ENCODE assay signal across 9 mouse cellular contexts in genomic region chr14:62492196-62492850, GRCm38 (mm10). TPM values are rescaled to one million over a fixed set of nuclear protein-coding genes. Genes with fewer than 3 reads are reported as not detected.
DNase-seq lines count a peak whose midpoint lies in the region; ATAC-seq and TF ChIP-seq lines count a peak whose summit lies in the region.
"Had no signal": no experiment of that assay in that cellular context is flagged by ENCODE, and none has a peak within 500 bp of the region (broad histone marks: within the 10 kb centered on the region; RNA-seq: fewer than 3 reads in every experiment).

No protein-coding gene starts in this region.

- peak; percentile 64; the same call in 1 of the 2 replicates for ATAC-seq in forebrain, embryonic 11.5 days (replicated peaks; ENCODE audit: low FRiP score)
- ATAC-seq in lung, embryonic 15.5 days (ENCODE audit: borderline replicate concordance, extremely low read depth, low FRiP score, low TSS enrichment), result no peak

- no peaks in the 10 kb centered on the region for H3K36me3 ChIP-seq in CH12.LX (replicated peaks in 1 of 2; ENCODE audit: control insufficient read depth in 1 of 2, insufficient read depth in 1 of 2, low read length in 1 of 2)
- no peaks in the 10 kb centered on the region for H3K36me3 ChIP-seq in forebrain, embryonic 11.5 days (ENCODE audit: control insufficient read depth, insufficient read depth, low read length)
- H3K36me3 ChIP-seq in lung, embryonic 15.5 days, result no peaks in the 10 kb centered on the region
- H3K36me3 ChIP-seq: heart, embryonic 13.5 days had no signal

- peak; percentile 81 for TF ChIP-seq RAD21 in CH12.LX (IDR thresholded peaks at IDR 0.05; ENCODE audit: low read depth, low read length)

- no peak overlapping the region for H3K9ac ChIP-seq in CH12.LX (ENCODE audit: insufficient read depth, low read depth)
- no peak overlapping the region for H3K9ac ChIP-seq in forebrain, embryonic 11.5 days (ENCODE audit: low read length)
- H3K9ac ChIP-seq in lung, embryonic 15.5 days, result no peak overlapping the region
- H3K9ac ChIP-seq: heart, embryonic 13.5 days had no signal

- in situ Hi-C loops in CH12.LX (cut with MboI; ENCODE audit: low pct_ligation_motif_present, low pct_unique_long_range_greater_than_20kb, low sequenced_read_pairs), result loop anchor here (10.0 kb wide), 1 partner anchor 482 kb away; no protein-coding TSS in a partner anchor

- peak; percentile 84 to 99 for TF ChIP-seq CTCF in CH12.LX (conservative IDR thresholded peaks at IDR 0.05 in 1 of 2, IDR thresholded peaks at IDR 0.05 in 1 of 2; ENCODE audit: low read depth in 2 of 2, low read length in 2 of 2)

- no peak overlapping the region for H3K4me3 ChIP-seq in CH12.LX (replicated peaks in 1 of 3; ENCODE audit: low read depth in 2 of 3, low read length in 2 of 3, poor library complexity in 1 of 3)
- H3K4me3 ChIP-seq in forebrain, embryonic 11.5 days (ENCODE audit: low read depth, low read length), result no peak overlapping the region
- H3K4me3 ChIP-seq in lung, embryonic 15.5 days, result no peak overlapping the region
- H3K4me3 ChIP-seq: heart, embryonic 13.5 days had no signal

- H3K4me2 ChIP-seq in CH12.LX (ENCODE audit: insufficient read depth, low read depth, poor library complexity, severe bottlenecking), result no peak overlapping the region
- no peak overlapping the region for H3K4me2 ChIP-seq in forebrain, embryonic 11.5 days (ENCODE audit: low read depth, low read length, severe bottlenecking)
- H3K4me2 ChIP-seq in lung, embryonic 15.5 days, result peak overlapping the region; percentile 16; the same call in 1 of the 2 replicates
- H3K4me2 ChIP-seq: heart, embryonic 13.5 days had no signal

- no peaks in the 10 kb centered on the region for H3K27me3 ChIP-seq in CH12.LX (replicated peaks)
- H3K27me3 ChIP-seq in forebrain, embryonic 11.5 days (ENCODE audit: control insufficient read depth, insufficient read depth, low read length), result no peaks in the 10 kb centered on the region
- no peaks in the 10 kb centered on the region for H3K27me3 ChIP-seq in lung, embryonic 15.5 days
- H3K27me3 ChIP-seq: heart, embryonic 13.5 days had no signal

- dilution Hi-C loops in CH12.LX (cut with MboI; ENCODE audit: extremely low pct_ligation_motif_present, extremely low pct_unique_long_range_greater_than_20kb, low sequenced_read_pairs), result no loop called here

- H3K9me3 ChIP-seq in CH12.LX (replicated peaks; ENCODE audit: low read length), result peaks cover 4% of the 10 kb centered on the region
- no peaks in the 10 kb centered on the region for H3K9me3 ChIP-seq in forebrain, embryonic 11.5 days (ENCODE audit: control insufficient read depth, low read length)
- H3K9me3 ChIP-seq in lung, embryonic 15.5 days, result no peaks in the 10 kb centered on the region
- H3K9me3 ChIP-seq: heart, embryonic 13.5 days had no signal

- H3K79me2 ChIP-seq in CH12.LX (replicated peaks; ENCODE audit: control insufficient read depth, extremely low read depth, insufficient read depth, poor library complexity, severe bottlenecking), result no peaks in the 10 kb centered on the region

- 39% methylated on average over 16 of the region's 16 CpGs for WGBS in forebrain, embryonic 11.5 days
- 22% methylated on average over 16 of the region's 16 CpGs for whole genome bisulfite sequencing in large intestine, adult 2 months
- 29% methylated on average over 16 of the region's 16 CpGs for WGBS in lung, embryonic 15.5 days

- intact Hi-C loops in heart, postnatal 14 days (cut with DNase I), result loop anchor here (5.0 kb wide), 7 partner anchors 65 to 485 kb away; partner anchors contain the start of gene Fam124a

- no peak overlapping the region for H3K27ac ChIP-seq in CH12.LX (ENCODE audit: insufficient read depth, low read depth)
- H3K27ac ChIP-seq in forebrain, embryonic 11.5 days (ENCODE audit: low read depth, low read length), result no peak overlapping the region
- no peak overlapping the region for H3K27ac ChIP-seq in lung, embryonic 15.5 days
- H3K27ac ChIP-seq: heart, embryonic 13.5 days had no signal

- no peak for TF ChIP-seq EP300 in CH12.LX (IDR thresholded peaks at IDR 0.05; ENCODE audit: low read length)

- peaks cover 0 to 4% of the 10 kb centered on the region in 2 experiments; a peak in 1 of 4 replicates for H3K4me1 ChIP-seq in CH12.LX (ENCODE audit: control insufficient read depth in 1 of 2, insufficient read depth in 2 of 2)
- no peaks in the 10 kb centered on the region for H3K4me1 ChIP-seq in forebrain, embryonic 11.5 days (replicated peaks; ENCODE audit: control insufficient read depth, insufficient read depth, low read length)
- no peaks in the 10 kb centered on the region for H3K4me1 ChIP-seq in lung, embryonic 15.5 days

- TF ChIP-seq POLR2A in CH12.LX (IDR thresholded peaks at IDR 0.05; ENCODE audit: low read depth, low read length), result no peak

- DNase-seq in CH12.LX (ENCODE audit: extremely low read depth), result peak; percentile 72
- peak; percentile 95 for DNase-seq in brain, adult 2 months (ENCODE audit: low read depth, low spot score)
- peak; percentile 87 for DNase-seq in forebrain, embryonic 11.5 days (ENCODE audit: low spot score)
- peak; percentile 70 to 79 for DNase-seq in heart, postnatal 14 days
- peak; percentile 51 for DNase-seq in large intestine, adult 2 months (ENCODE audit: low read depth, low spot score)
- DNase-seq in retina, adult 2 months (ENCODE audit: low read depth, low spot score), result peak; percentile 61
- DNase-seq in urinary bladder, postnatal 10 days (ENCODE audit: low spot score), result peak; percentile 24

TF ChIP-seq in CH12.LX, 34 proteins besides CTCF, POLR2A, EP300 and RAD21:
- TF ChIP-seq TCF12 (IDR thresholded peaks at IDR 0.05; ENCODE audit: low read depth, low read length), result 0 out of 2 replicates have a peak, but pooled peaks have one; percentile 25
- peak; percentile 35; the same call in 1 of the 2 replicates for TF ChIP-seq ELF1 (IDR thresholded peaks at IDR 0.05; ENCODE audit: low read depth, low read length)
- TF ChIP-seq SMC3 (IDR thresholded peaks at IDR 0.05; ENCODE audit: low read depth, low read length), result peak; percentile 88
- no peak for TF ChIP-seq KAT2A (IDR thresholded peaks at IDR 0.05; ENCODE audit: insufficient replicate concordance, low read length)
- peak; percentile 70; the same call in 1 of the 2 replicates for TF ChIP-seq ZC3H11A (IDR thresholded peaks at IDR 0.05; ENCODE audit: low read depth, low read length)
- TF ChIP-seq IRF4 (IDR thresholded peaks at IDR 0.05; ENCODE audit: low read depth, low read length), result 0 out of 2 replicates have a peak, but pooled peaks have one; percentile 22
- no peak for TF ChIP-seq UBTF (IDR thresholded peaks at IDR 0.05; ENCODE audit: low read depth, low read length)
- peak; percentile 59; the same call in 1 of the 2 replicates for TF ChIP-seq NELFE (IDR thresholded peaks at IDR 0.05; ENCODE audit: low read depth, low read length)

RNA-seq across cellular contexts. Expression of gene Gucy1b2, which starts 36.2 kb away (rescaled TPM):
- total RNA-seq in CH12.LX (2012; rRNA removed) (not detected in 2 replicates), CH12.LX (2014; rRNA removed) (not detected in 2 replicates)
- not detected in 2 replicates for polyA plus RNA-seq in CH12.LX (2012; ENCODE audit: insufficient read length, low read depth)
- 0.52 and 1.1 TPM in 2 replicates for polyA plus RNA-seq in forebrain, embryonic 11.5 days (2014; fragmentation: Nextera tagmentation; extraction: Ambion mirVana)
- not detected for total RNA-seq in heart, postnatal 14 days (2021)
- polyA plus RNA-seq in large intestine, adult 2 months (2012; rRNA removed), result not detected in 2 replicates
- 0.33 and 0.57 TPM in 2 replicates for polyA plus RNA-seq in lung, embryonic 15.5 days (2015; fragmentation: Nextera tagmentation; extraction: Ambion mirVana)

Comparison
In these comparisons a context has a peak if more than half of its experiments do, and no peak if none do; other contexts are left out.
1. DNase-seq: peak in every context shown above with its lines; median percentile 95 in brain, adult 2 months; 87 in forebrain, embryonic 11.5 days; 74 in heart, postnatal 14 days; 72 in CH12.LX; 61 in retina, adult 2 months; 51 in large intestine, adult 2 months; 24 in urinary bladder, postnatal 10 days.